Mouse (Mus musculus) hindbrain, postnatal 0 days (tissue): ENCODE data around the gene Lamtor3. TPM values are rescaled to one million over a fixed set of nuclear protein-coding genes. Genes with fewer than 3 reads are reported as not detected.
A peak's percentile ranks its signal among the peaks of the same experiment; 100 is the strongest.
"Not testable (repeated sequence)": the region's sequence is repeated elsewhere in the genome, so short reads cannot be mapped to it uniquely, and the experiment has no call there.

Source experiments
- ATAC-seq: fragments of 200-750 bp; cut with Nextera tagmentation; 2 replicates; pipeline ENCODE4 v1.8.0; 2017; ENCODE audit warnings: mild to moderate bottlenecking, moderate TSS enrichment, moderate library complexity
- DNase-seq: peaks from one replicate; pipeline ENCODE4 v3.0.0-alpha.2; 2015; ENCODE audit warnings: low spot score
- H3K27ac ChIP-seq: fragments of 300-500 bp; sonication (generic); 2 replicates; pipeline ENCODE4 v1.5.1; 2014; ENCODE audit warnings: mild to moderate bottlenecking
- H3K27me3 ChIP-seq: fragments of 300-500 bp; sonication (generic); 2 replicates; pipeline ENCODE4 v1.6.1; 2014; ENCODE audit warnings: low read length, mixed read lengths; ENCODE audit not compliant: insufficient read depth
- H3K36me3 ChIP-seq: fragments of 300-500 bp; sonication (generic); 2 replicates; pipeline ENCODE4 v1.6.1; 2014; ENCODE audit warnings: low read length, mixed read lengths; ENCODE audit not compliant: insufficient read depth
- H3K4me1 ChIP-seq: fragments of 300-500 bp; sonication (generic); 2 replicates; pipeline ENCODE4 v1.6.1; 2014; ENCODE audit warnings: antibody characterized with exemption, low read length, mixed read lengths; ENCODE audit not compliant: insufficient read depth
- H3K4me2 ChIP-seq: fragments of 300-500 bp; sonication (generic); 2 replicates; pipeline ENCODE4 v1.6.1; 2014; ENCODE audit warnings: low read depth, mild to moderate bottlenecking, low read length, moderate library complexity, mixed read lengths
- H3K4me3 ChIP-seq: fragments of 300-500 bp; sonication (generic); 2 replicates; pipeline ENCODE4 v1.5.1; 2014; ENCODE audit warnings: low read length
- H3K9ac ChIP-seq: fragments of 300-500 bp; sonication (generic); replicated peaks from 2 replicates; pipeline ENCODE4 v1.6.1; 2014; ENCODE audit warnings: mild to moderate bottlenecking, low read length, moderate library complexity, mixed read lengths
- H3K9me3 ChIP-seq: fragments of 300-500 bp; sonication (generic); 2 replicates; pipeline ENCODE4 v1.6.1; 2016; ENCODE audit warnings: low read length, mixed read lengths
- CTCF ChIP-seq: IDR thresholded peaks from 2 replicates; pipeline ENCODE4 v1.5.1; 2016; ENCODE audit warnings: antibody characterized with exemption, control low read depth, low read depth
- WGBS: fragments of 180-500 bp; shearing (Covaris S2); extraction: QIAGEN DNeasy Blood & Tissue Kit; methylation state at CpG from one replicate; pipeline ENCODE4 v1.1.7; 2014; 5-methylcytosine and 5-hydroxymethylcytosine counted together
- polyA plus RNA-seq: library from polyadenylated mRNA; unstranded; fragments of >200 nt; fragmentation: Nextera tagmentation; extraction: Ambion mirVana; gene quantifications from 2 replicates; pipeline ENCODE4 v1.2.1, GENCODE M21; 2015
- total RNA-seq: library from RNA; depleted of rRNA; stranded (reverse); fragments of >200 nt; gene quantifications from 2 replicates; pipeline ENCODE4 v1.2.3, GENCODE M21; 2014

The Lamtor3 gene
- total and polyA plus RNA-seq, 2 experiments from 2014 or later, result 78.9 to 108 TPM

DNA sequence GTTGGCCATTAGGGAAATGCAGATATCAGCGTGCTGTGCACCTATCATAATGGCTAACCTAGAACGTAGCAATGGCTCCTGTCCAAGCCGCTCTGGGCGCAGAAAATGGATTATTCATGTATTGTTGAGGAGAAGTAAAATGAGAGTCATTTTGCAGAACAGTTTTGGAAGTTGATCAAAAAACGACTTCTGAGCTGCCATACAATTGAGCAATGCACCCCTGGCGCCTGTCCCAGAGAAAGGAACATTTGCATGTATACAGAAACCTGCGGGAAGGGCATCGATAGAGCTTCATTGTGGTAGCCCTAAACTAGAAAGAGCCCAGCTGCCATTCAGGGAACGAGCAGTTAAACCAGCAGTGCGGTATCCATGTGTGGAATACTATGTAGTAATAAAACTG, 18.2 kb upstream of the Lamtor3 start:
- H3K4me1 ChIP-seq, result no peaks in the 10 kb centered on the region
- ATAC-seq (no peak), DNase-seq (peak; percentile 41)
- WGBS, result 44% methylated on average over 10 of the region's 10 CpGs
- H3K4me3 ChIP-seq, result no peak overlapping the region
- no peaks in the 10 kb centered on the region for H3K27me3 ChIP-seq
- no peak overlapping the region for H3K9ac ChIP-seq
- 0 out of 2 replicates have a peak, but pooled peaks cover 12% of the 10 kb centered on the region for H3K36me3 ChIP-seq
- no peaks in the 10 kb centered on the region for H3K9me3 ChIP-seq
- H3K27ac ChIP-seq, result no peak overlapping the region
- TF ChIP-seq CTCF, result no peak
- H3K4me2 ChIP-seq, result no peak overlapping the region

DNA sequence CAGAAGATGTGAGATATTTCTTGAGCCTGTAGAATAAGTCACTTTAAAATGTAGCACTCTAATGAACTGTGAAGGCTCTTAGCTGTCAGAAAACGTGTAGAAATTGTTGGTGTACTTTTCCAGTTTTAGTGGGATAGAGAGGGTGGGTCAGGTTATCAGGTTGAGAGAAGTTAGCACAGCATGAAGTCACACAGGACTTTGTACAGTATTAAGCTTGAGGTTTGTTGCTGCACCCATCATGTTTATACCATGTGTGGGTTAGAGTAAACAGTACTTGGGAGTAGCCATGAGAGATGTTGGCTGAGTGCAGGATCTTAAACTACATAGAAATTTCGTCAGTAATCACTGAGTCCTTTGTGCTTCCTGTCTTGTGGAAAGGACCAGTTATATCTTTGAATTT, 5.2 kb upstream of the Lamtor3 start:
- 71% methylated on average over 2 of the region's 2 CpGs for WGBS
- TF ChIP-seq CTCF, result no peak
- no peaks in the 10 kb centered on the region for H3K27me3 ChIP-seq

DNA sequence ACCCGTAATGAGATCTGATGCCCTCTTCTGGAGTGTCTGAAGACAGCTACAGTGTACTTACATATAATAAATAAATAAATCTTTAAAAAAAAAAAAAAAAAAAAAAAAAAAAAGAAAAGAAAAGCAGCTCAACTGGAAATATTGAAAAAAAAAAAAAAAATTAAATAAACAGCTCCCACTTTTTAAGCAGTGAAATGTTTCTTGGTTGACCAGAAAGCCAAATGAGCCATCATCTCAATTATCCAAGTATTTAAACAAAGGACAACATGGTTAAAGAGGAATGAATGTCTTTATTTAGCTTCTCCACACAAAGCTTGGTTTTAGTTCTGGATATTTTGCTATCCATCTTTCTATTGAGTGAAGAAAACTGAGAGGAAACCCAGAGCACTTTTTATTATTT, 3.7 kb upstream of the Lamtor3 start:
- not testable (repeated sequence) for H3K27me3 ChIP-seq, DNase-seq, H3K27ac ChIP-seq, H3K4me1 ChIP-seq, H3K4me3 ChIP-seq, H3K9me3 ChIP-seq, ATAC-seq, H3K36me3 ChIP-seq, H3K9ac ChIP-seq, H3K4me2 ChIP-seq
- WGBS, result no CpG with 5 or more reads among the region's 1 CpGs

More for the DNA sequence above, 5.2 kb upstream of the Lamtor3 start:
- Histone ChIP-seq H3K27ac (no peak overlapping the region), H3K9me3 (no peaks in the 10 kb centered on the region), H3K4me1 (peaks cover 3% of the 10 kb centered on the region; the same call in 1 of the 2 replicates), H3K36me3 (0 out of 2 replicates have a peak, but pooled peaks cover 3% of the 10 kb centered on the region), H3K4me2 (no peak overlapping the region), H3K4me3 (no peak overlapping the region), H3K9ac (no peak overlapping the region)
- ATAC-seq (no peak), DNase-seq (no peak)

DNA sequence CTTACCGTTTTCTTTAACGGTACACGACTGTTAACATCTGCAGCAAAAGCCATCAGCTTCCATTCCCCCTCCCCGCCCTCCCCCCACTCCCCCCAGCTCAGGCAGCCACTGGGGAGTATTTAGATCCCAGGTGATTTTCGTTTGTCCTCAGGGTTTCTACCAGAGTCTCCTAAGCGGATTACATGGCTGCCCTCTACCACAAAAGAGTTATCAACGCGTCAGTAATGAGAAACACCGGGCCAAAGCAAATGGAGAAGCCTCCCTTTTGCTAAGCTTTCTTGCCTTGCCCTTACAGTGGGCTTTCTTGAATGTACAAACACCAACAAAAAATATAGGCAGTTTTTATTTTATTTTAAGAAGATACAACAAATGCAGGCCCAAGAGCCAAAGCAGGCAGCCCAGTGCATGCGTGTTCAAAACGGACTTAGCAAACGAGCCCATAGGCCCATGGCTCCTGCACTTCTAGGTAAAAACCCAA, 573 bp upstream of the Lamtor3 start:
- Histone ChIP-seq H3K9ac (peak overlapping the region; percentile 77), H3K4me3 (peak overlapping the region; percentile 66), H3K27ac (peak overlapping the region; percentile 86), H3K4me1 (peaks cover 3% of the 10 kb centered on the region; the same call in 1 of the 2 replicates), H3K4me2 (peak overlapping the region; percentile 66), H3K9me3 (no peaks in the 10 kb centered on the region), H3K27me3 (no peaks in the 10 kb centered on the region), H3K36me3 (peaks cover 14% of the 10 kb centered on the region; the same call in 1 of the 2 replicates)
- WGBS, result 8% methylated on average over 12 of the region's 12 CpGs
- DNase-seq (peak; percentile 30), ATAC-seq (peak; percentile 16; the same call in 1 of the 2 replicates)
- TF ChIP-seq CTCF, result no peak

DNA sequence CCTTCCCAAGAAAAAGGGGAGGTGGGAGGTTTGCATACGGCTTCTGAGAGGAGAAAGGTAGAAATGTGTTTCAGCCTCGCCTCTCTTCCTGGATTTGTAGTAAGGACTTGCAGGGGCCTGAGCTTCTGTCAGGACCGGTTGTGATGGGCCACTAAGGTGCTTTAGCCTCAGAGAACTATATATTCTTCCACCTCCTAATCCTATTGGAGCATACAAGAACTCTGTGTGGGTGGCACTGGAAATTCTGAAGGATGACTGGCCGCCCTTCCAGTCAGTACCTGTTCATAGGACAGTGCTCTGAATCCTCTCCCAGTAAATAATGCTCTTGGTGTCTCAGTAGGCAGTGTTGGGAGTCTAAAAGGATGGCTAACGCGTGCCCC, 616 bp downstream of the Lamtor3 start:
- WGBS, result 14% methylated on average over 6 of the region's 6 CpGs
- no peaks in the 10 kb centered on the region for H3K9me3 ChIP-seq
- H3K4me3 ChIP-seq, result peak overlapping the region; percentile 66
- no peaks in the 10 kb centered on the region for H3K27me3 ChIP-seq
- H3K4me2 ChIP-seq, result peak overlapping the region; percentile 66
- peaks cover 3% of the 10 kb centered on the region; the same call in 1 of the 2 replicates for H3K4me1 ChIP-seq
- H3K36me3 ChIP-seq, result peaks cover 14% of the 10 kb centered on the region; the same call in 1 of the 2 replicates
- DNase-seq, result peak; percentile 39
- ATAC-seq, result peak; percentile 53
- peak overlapping the region; percentile 86 for H3K27ac ChIP-seq
- H3K9ac ChIP-seq, result peak overlapping the region; percentile 77
- TF ChIP-seq CTCF, result no peak

DNA sequence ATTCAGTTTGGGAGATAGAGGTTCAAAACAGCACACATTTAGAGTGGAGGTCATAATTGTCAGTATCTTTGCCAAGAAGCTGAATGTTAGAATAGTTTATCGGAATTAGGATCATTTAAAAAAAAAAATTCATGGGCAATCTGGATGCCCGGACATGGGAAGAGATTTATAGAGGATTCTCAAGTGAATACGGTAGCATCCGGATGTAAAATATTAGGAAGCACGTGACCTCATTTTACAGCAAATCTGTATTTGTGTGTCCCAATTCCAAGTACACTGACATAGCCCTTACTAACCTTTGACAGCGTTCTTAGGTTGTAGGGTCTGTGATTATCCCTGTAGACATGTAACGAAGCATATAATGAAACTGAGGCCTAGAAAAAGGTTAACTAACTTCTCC, 1.1 kb downstream of the Lamtor3 start:
- peak overlapping the region; percentile 77; the same call in 1 of the 2 replicates for H3K9ac ChIP-seq
- peak overlapping the region; percentile 66 for H3K4me2 ChIP-seq
- H3K9me3 ChIP-seq, result no peaks in the 10 kb centered on the region
- peaks cover 14% of the 10 kb centered on the region; the same call in 1 of the 2 replicates for H3K36me3 ChIP-seq
- 92% methylated on average over 7 of the region's 7 CpGs for WGBS
- H3K4me3 ChIP-seq, result peak overlapping the region; percentile 66
- DNase-seq (no peak), ATAC-seq (no peak)
- H3K4me1 ChIP-seq, result peaks cover 3% of the 10 kb centered on the region; the same call in 1 of the 2 replicates
- no peaks in the 10 kb centered on the region for H3K27me3 ChIP-seq
- no peak for TF ChIP-seq CTCF
- 0 out of 2 replicates have a peak overlapping the region, but pooled peaks have one; percentile 86 for H3K27ac ChIP-seq

DNA sequence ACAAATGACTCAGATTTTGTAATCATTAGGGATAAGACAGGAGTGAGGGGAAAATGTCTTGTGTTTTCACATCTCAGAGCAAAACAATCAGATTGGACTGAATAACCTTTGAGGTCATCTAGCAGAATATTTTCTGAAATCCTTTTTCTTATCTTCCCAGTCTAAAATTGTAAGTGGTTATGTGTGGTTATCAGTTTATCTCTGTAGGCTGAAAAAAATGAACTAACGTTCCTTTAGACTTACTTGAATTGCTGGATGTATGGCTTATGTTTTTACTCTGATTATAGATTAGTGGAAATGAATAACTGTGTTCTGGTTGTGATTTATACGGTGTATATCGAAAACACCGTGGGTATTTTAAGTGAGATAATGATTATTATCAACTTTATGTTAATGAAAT, 2.3 kb downstream of the Lamtor3 start:
- Histone ChIP-seq H3K4me2 (no peak overlapping the region), H3K4me1 (peaks cover 3% of the 10 kb centered on the region; the same call in 1 of the 2 replicates), H3K9me3 (no peaks in the 10 kb centered on the region), H3K4me3 (no peak overlapping the region), H3K27ac (no peak overlapping the region), H3K9ac (no peak overlapping the region), H3K36me3 (peaks cover 19% of the 10 kb centered on the region; the same call in 1 of the 2 replicates), H3K27me3 (no peaks in the 10 kb centered on the region)
- 93% methylated on average over 4 of the region's 4 CpGs for WGBS
- TF ChIP-seq CTCF, result no peak
- ATAC-seq (no peak), DNase-seq (no peak)
